Mouse (Mus musculus): ENCODE results near the gene Cpsf4l. TPM values are rescaled to one million over a fixed set of nuclear protein-coding genes. Genes with fewer than 3 reads are reported as not detected.
A peak's percentile ranks its signal among the peaks of the same experiment; 100 is the strongest.

Gene Cpsf4l
- total and polyA plus RNA-seq, 2 experiments from 2014 or later, result 0.10 TPM; not detected in 1

DNA sequence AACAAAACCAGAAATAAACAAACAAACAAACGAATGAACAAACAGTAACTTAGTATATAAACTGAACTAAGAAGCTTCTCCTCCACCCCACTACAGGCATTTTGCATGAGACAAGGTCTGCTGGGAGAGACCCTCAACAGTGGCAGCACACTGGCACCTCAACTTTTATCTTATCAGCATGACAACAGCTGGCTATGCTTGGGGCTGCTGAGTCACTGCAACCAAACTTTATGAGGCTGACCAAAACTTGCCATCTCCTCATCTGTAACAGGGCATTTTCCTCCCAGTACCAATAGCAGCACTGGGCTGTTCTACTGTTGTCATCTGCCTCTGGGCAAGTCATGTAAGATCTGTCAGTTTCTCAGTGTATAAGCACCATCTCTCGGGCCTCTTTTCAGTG, 28.9 kb downstream of the Cpsf4l start:
- Histone ChIP-seq H3K36me3 (replicated peaks; ENCODE audit: control insufficient read depth, insufficient read depth, low read length) (peaks cover 13% of the 10 kb centered on the region), H3K4me1 (ENCODE audit: control insufficient read depth, insufficient read depth) (peaks cover 31% of the 10 kb centered on the region), H3K4me2 (ENCODE audit: low read depth, low read length) (no peak overlapping the region), H3K4me3 (ENCODE audit: low read depth, low read length) (no peak overlapping the region), H3K27me3 (ENCODE audit: control insufficient read depth, insufficient read depth, low read length) (no peaks in the 10 kb centered on the region), H3K27ac (ENCODE audit: low read depth) (no peak overlapping the region), H3K9ac (replicated peaks; ENCODE audit: low read depth, low read length) (no peak overlapping the region; the same call in 1 of the 2 replicates), H3K9me3 (replicated peaks; ENCODE audit: control insufficient read depth, low read length) (no peaks in the 10 kb centered on the region)
- DNase-seq (ENCODE audit: low spot score) (no peak), ATAC-seq (ENCODE audit: insufficient read depth, low read depth) (no peak)
- 65% methylated on average over 2 of the region's 2 CpGs for WGBS
- TF ChIP-seq EP300 (IDR thresholded peaks at IDR 0.05; ENCODE audit: low read depth) (no peak), CTCF (IDR thresholded peaks at IDR 0.05; ENCODE audit: low read depth) (no peak)

DNA sequence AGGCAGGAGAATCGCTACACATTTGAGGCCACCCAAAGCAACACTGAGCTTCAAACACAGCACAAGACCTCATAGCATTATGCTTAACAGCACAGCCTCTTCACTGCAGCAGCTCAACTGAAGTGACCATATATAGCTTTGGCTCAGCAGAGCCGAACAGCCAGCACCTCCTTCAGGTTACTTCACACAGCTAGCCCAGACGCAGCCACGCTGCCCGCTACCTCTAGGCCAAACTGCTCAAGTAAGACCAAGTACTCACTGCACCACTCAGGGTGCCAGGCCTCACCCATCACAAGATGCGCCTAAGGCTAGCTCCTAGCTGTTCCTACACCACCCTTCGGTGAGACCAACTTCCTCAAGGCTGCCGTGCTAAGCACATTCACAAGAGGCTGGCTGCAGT, 31.4 kb downstream of the Cpsf4l start:
- 46% methylated on average over 8 of the region's 8 CpGs for WGBS
- DNase-seq (ENCODE audit: low spot score), result peak; percentile 46

DNA sequence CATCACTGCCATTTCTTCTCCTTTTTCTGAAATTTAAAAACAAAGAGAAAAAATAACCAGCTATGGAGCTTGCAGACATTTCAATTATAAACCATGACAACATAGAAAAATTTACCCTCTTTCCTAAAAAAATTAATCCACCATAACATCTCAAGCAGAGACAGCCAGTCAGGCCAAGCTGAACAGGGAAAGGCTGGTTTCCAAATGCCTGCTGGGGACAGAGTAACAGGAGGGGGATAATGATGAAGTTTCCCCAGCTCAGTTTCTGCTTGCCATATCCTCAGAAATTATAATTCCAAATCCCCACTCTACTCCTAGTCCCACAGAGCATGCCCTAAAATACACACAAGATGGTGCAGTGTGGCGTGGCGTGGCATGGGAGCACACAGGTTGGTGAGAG, 32.4 kb downstream of the Cpsf4l start:
- Histone ChIP-seq H3K36me3 (replicated peaks; ENCODE audit: control insufficient read depth, insufficient read depth, low read length) (peaks cover 24% of the 10 kb centered on the region), H3K4me1 (ENCODE audit: control insufficient read depth, insufficient read depth) (peaks cover 20% of the 10 kb centered on the region), H3K27me3 (ENCODE audit: control insufficient read depth, insufficient read depth, low read length) (no peaks in the 10 kb centered on the region), H3K27ac (ENCODE audit: low read depth) (no peak overlapping the region), H3K4me2 (ENCODE audit: low read depth, low read length) (no peak overlapping the region), H3K4me3 (ENCODE audit: low read depth, low read length) (no peak overlapping the region), H3K9ac (replicated peaks; ENCODE audit: low read depth, low read length) (no peak overlapping the region), H3K9me3 (replicated peaks; ENCODE audit: control insufficient read depth, low read length) (no peaks in the 10 kb centered on the region)
- TF ChIP-seq EP300 (IDR thresholded peaks at IDR 0.05; ENCODE audit: low read depth) (no peak), CTCF (IDR thresholded peaks at IDR 0.05; ENCODE audit: low read depth) (no peak)
- ATAC-seq (ENCODE audit: insufficient read depth, low read depth) (no peak), DNase-seq (ENCODE audit: low spot score) (no peak)
- 96% methylated on average over 2 of the region's 2 CpGs for WGBS

More for the DNA sequence above, 31.4 kb downstream of the Cpsf4l start:
- H3K27me3 ChIP-seq (ENCODE audit: control insufficient read depth, insufficient read depth, low read length), result no peaks in the 10 kb centered on the region
- no peak overlapping the region for H3K9ac ChIP-seq (replicated peaks; ENCODE audit: low read depth, low read length)
- H3K4me3 ChIP-seq (ENCODE audit: low read depth, low read length), result no peak overlapping the region
- TF ChIP-seq EP300 (IDR thresholded peaks at IDR 0.05; ENCODE audit: low read depth) (no peak), CTCF (IDR thresholded peaks at IDR 0.05; ENCODE audit: low read depth) (0 out of 2 replicates have a peak, but pooled peaks have one; percentile 4)
- peaks cover 25% of the 10 kb centered on the region for H3K4me1 ChIP-seq (ENCODE audit: control insufficient read depth, insufficient read depth)
- H3K27ac ChIP-seq (ENCODE audit: low read depth), result peak overlapping the region; percentile 65
- H3K9me3 ChIP-seq (replicated peaks; ENCODE audit: control insufficient read depth, low read length), result no peaks in the 10 kb centered on the region
- H3K4me2 ChIP-seq (ENCODE audit: low read depth, low read length), result peak overlapping the region; percentile 18; the same call in 1 of the 2 replicates
- ATAC-seq (ENCODE audit: insufficient read depth, low read depth), result peak; percentile 63
- H3K36me3 ChIP-seq (replicated peaks; ENCODE audit: control insufficient read depth, insufficient read depth, low read length), result peaks cover 24% of the 10 kb centered on the region

DNA sequence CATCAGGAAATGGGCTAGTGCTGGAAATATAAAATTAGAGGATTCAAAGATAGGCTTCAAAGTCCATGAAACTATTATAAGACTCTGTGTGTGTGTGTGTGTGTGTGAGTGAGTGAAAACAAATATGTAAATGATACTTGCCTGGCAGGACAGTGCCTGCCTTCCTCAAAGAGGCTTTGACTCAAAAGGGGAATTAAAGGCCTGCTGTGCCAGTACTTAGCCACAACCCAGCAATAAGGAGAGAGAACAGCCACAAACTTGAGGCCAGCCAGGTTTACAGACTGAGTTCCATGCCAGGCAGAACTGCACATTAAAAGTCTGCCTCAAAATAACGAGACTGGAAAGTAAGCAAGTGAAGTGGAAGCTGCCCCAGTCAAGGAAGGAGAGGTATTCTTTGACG, 33.0 kb downstream of the Cpsf4l start:
- no peak overlapping the region for H3K4me3 ChIP-seq (ENCODE audit: low read depth, low read length)
- 77% methylated on average over 2 of the region's 2 CpGs for WGBS
- no peak overlapping the region for H3K27ac ChIP-seq (ENCODE audit: low read depth)
- ATAC-seq (ENCODE audit: insufficient read depth, low read depth) (no peak), DNase-seq (ENCODE audit: low spot score) (no peak)
- TF ChIP-seq CTCF (IDR thresholded peaks at IDR 0.05; ENCODE audit: low read depth) (no peak), EP300 (IDR thresholded peaks at IDR 0.05; ENCODE audit: low read depth) (no peak)
- peaks cover 16% of the 10 kb centered on the region for H3K4me1 ChIP-seq (ENCODE audit: control insufficient read depth, insufficient read depth)
- peaks cover 24% of the 10 kb centered on the region for H3K36me3 ChIP-seq (replicated peaks; ENCODE audit: control insufficient read depth, insufficient read depth, low read length)
- no peak overlapping the region for H3K9ac ChIP-seq (replicated peaks; ENCODE audit: low read depth, low read length)
- H3K4me2 ChIP-seq (ENCODE audit: low read depth, low read length), result no peak overlapping the region
- H3K9me3 ChIP-seq (replicated peaks; ENCODE audit: control insufficient read depth, low read length), result no peaks in the 10 kb centered on the region
- no peaks in the 10 kb centered on the region for H3K27me3 ChIP-seq (ENCODE audit: control insufficient read depth, insufficient read depth, low read length)

DNA sequence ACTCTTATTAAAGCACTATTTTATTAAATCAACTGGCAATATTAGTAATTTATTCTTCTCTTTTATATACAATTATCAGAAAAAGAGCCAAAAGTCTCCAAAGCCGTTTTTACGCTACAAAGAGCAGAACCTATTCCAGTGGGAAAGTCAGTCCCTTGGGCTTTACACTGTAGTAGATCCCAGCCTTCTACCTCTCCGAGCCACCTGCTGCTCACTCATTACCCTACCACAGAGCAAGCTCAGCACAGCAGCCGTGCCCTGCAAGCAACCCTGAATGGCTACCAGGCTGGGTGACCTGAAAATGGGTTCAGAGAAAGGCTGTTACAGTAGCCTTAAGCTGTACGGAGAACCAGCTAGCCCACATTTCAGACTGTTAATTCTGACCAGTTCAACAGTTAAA, 35.2 kb downstream of the Cpsf4l start:
- Histone ChIP-seq H3K4me1 (ENCODE audit: control insufficient read depth, insufficient read depth) (peaks cover 5% of the 10 kb centered on the region; the same call in 1 of the 2 replicates), H3K27me3 (ENCODE audit: control insufficient read depth, insufficient read depth, low read length) (no peaks in the 10 kb centered on the region), H3K4me3 (ENCODE audit: low read depth, low read length) (no peak overlapping the region), H3K27ac (ENCODE audit: low read depth) (no peak overlapping the region), H3K36me3 (replicated peaks; ENCODE audit: control insufficient read depth, insufficient read depth, low read length) (peaks cover 29% of the 10 kb centered on the region), H3K4me2 (ENCODE audit: low read depth, low read length) (no peak overlapping the region), H3K9me3 (replicated peaks; ENCODE audit: control insufficient read depth, low read length) (no peaks in the 10 kb centered on the region), H3K9ac (replicated peaks; ENCODE audit: low read depth, low read length) (no peak overlapping the region)
- DNase-seq (ENCODE audit: low spot score) (no peak), ATAC-seq (ENCODE audit: insufficient read depth, low read depth) (no peak)
- TF ChIP-seq EP300 (IDR thresholded peaks at IDR 0.05; ENCODE audit: low read depth) (no peak), CTCF (IDR thresholded peaks at IDR 0.05; ENCODE audit: low read depth) (no peak)
- WGBS, result 80% methylated on average over 5 of the region's 5 CpGs

DNA sequence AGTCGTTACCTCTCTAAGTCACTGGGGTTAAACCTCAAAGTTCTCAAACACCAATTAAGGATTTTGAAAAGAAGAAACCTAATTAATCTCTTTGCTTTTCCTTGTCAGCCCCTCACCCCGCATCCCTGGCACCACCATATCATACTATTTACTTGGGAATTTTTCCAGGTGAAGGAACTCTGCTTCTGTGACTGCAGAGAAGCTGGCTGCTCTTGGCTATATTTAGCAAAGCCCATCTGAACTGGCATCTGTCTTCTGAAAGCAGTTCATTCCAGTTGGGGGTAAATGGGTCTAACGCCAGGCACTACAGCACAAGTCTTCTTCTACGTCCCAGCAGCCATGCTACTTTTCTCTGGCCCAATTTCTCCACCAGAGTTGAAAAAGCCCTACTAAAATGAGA, 36.2 kb downstream of the Cpsf4l start:
- ATAC-seq (ENCODE audit: insufficient read depth, low read depth), result no peak
- no peak overlapping the region for H3K4me3 ChIP-seq (ENCODE audit: low read depth, low read length)
- WGBS, result 36% methylated on average over 4 of the region's 4 CpGs
- peak overlapping the region; percentile 49; the same call in 1 of the 2 replicates for H3K27ac ChIP-seq (ENCODE audit: low read depth)
- peaks cover 31% of the 10 kb centered on the region for H3K36me3 ChIP-seq (replicated peaks; ENCODE audit: control insufficient read depth, insufficient read depth, low read length)
- H3K4me2 ChIP-seq (ENCODE audit: low read depth, low read length), result 0 out of 2 replicates have a peak overlapping the region, but pooled peaks have one; percentile 5
- H3K9ac ChIP-seq (replicated peaks; ENCODE audit: low read depth, low read length), result no peak overlapping the region
- DNase-seq (ENCODE audit: low spot score), result peak; percentile 17
- H3K4me1 ChIP-seq (ENCODE audit: control insufficient read depth, insufficient read depth), result peaks cover 5% of the 10 kb centered on the region; the same call in 1 of the 2 replicates
- H3K9me3 ChIP-seq (replicated peaks; ENCODE audit: control insufficient read depth, low read length), result no peaks in the 10 kb centered on the region
- no peaks in the 10 kb centered on the region for H3K27me3 ChIP-seq (ENCODE audit: control insufficient read depth, insufficient read depth, low read length)
- TF ChIP-seq EP300 (IDR thresholded peaks at IDR 0.05; ENCODE audit: low read depth) (no peak), CTCF (IDR thresholded peaks at IDR 0.05; ENCODE audit: low read depth) (no peak)

All from heart, postnatal 0 days (tissue).